9 mouse cellular contexts compared by ENCODE assay signal in the genomic region with DNA sequence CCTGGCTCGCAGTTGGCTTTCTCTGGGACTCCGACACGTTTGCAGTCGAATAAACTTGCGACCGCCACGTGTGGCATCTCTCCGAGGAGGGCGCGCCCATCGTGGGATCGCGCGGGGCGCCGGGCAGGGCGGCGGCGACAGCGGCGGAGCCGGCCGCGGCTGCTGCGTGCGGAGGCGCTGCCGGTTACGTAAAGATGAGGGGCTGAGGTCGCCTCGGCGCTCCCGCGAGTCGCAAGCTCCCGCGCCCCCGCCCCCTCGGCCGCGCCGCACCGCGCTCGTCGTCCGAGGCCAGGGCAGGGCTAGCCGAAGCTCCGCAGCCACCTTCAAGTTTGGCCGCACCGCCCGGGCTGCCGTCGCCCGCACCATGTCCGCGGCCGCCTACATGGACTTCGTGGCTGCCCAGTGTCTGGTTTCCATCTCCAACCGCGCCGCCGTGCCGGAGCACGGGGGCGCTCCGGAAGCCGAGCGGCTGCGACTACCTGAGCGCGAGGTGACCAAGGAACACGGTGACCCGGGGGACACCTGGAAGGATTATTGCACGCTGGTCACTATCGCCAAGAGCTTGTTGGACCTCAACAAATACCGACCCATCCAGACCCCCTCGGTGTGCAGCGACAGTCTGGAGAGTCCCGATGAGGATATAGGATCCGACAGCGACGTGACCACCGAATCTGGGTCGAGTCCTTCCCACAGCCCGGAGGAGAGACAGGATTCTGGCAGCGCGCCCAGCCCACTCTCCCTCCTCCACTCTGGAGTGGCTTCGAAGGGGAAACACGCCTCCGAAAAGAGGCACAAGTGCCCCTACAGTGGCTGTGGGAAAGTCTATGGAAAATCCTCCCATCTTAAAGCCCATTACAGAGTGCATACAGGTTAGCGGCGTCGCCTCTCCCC. TPM values are rescaled to one million over a fixed set of nuclear protein-coding genes. Genes with fewer than 3 reads are reported as not detected.
DNase-seq lines count a peak whose midpoint lies in the region; ATAC-seq and TF ChIP-seq lines count a peak whose summit lies in the region.
"Had no signal": no experiment of that assay in that cellular context is flagged by ENCODE, and none has a peak within 500 bp of the region (broad histone marks: within the 10 kb centered on the region; RNA-seq: fewer than 3 reads in every experiment).

No protein-coding gene starts in this region.

- H3K9ac ChIP-seq in forebrain, embryonic 12.5 days, result peak overlapping the region; percentile 54
- peak overlapping the region; percentile 82 for H3K9ac ChIP-seq in heart, embryonic 16.5 days (ENCODE audit: low read length)
- peak overlapping the region; percentile 68 for H3K9ac ChIP-seq in liver, embryonic 15.5 days
- peak overlapping the region; percentile 51 for H3K9ac ChIP-seq in neural tube, embryonic 12.5 days

- peak overlapping the region; percentile 53 for H3K4me3 ChIP-seq in forebrain, embryonic 12.5 days (replicated peaks)
- H3K4me3 ChIP-seq in heart, embryonic 16.5 days (ENCODE audit: low read length), result peak overlapping the region; percentile 76
- peak overlapping the region; percentile 73 for H3K4me3 ChIP-seq in liver, embryonic 15.5 days (replicated peaks)
- peak overlapping the region; percentile 53 for H3K4me3 ChIP-seq in neural tube, embryonic 12.5 days

- ATAC-seq in forebrain, embryonic 12.5 days (ENCODE audit: low FRiP score), result peak; percentile 33
- ATAC-seq in heart, embryonic 16.5 days (replicated peaks; ENCODE audit: extremely low read depth, insufficient read depth, low FRiP score), result peak; percentile 24
- ATAC-seq in liver, embryonic 15.5 days (ENCODE audit: insufficient read depth), result peak; percentile 42
- peak; percentile 35 for ATAC-seq in neural tube, embryonic 12.5 days (ENCODE audit: low FRiP score, low read depth)

- no peak for TF ChIP-seq CTCF in brain, embryonic 14.5 days (IDR thresholded peaks at IDR 0.05; ENCODE audit: borderline replicate concordance, extremely low read depth, insufficient read depth, insufficient read length)

- H3K27me3 ChIP-seq in forebrain, embryonic 12.5 days, result peaks cover 53% of the 10 kb centered on the region
- no peaks in the 10 kb centered on the region; the same call in 1 of the 2 replicates for H3K27me3 ChIP-seq in heart, embryonic 16.5 days (ENCODE audit: control insufficient read depth, insufficient read depth, low read length)
- H3K27me3 ChIP-seq in liver, embryonic 15.5 days, result peaks cover 32% of the 10 kb centered on the region
- peaks cover 48% of the 10 kb centered on the region for H3K27me3 ChIP-seq in neural tube, embryonic 12.5 days (replicated peaks)
- H3K27me3 ChIP-seq: CH12.LX had no signal

- DNase-seq in 3T3-L1 (ENCODE audit: low read depth, low spot score), result peak; percentile 77
- DNase-seq in brain, embryonic 14.5 days (ENCODE audit: low read depth), result peak; percentile 67
- peak; percentile 86 to 88 for DNase-seq in kidney, postnatal 25 days
- DNase-seq in testis, postnatal 10 days (ENCODE audit: low spot score), result peak; percentile 92

- peak overlapping the region; percentile 90 for H3K4me2 ChIP-seq in forebrain, embryonic 12.5 days
- peak overlapping the region; percentile 99 for H3K4me2 ChIP-seq in heart, embryonic 16.5 days (ENCODE audit: low read depth, low read length)
- peak overlapping the region; percentile 100 for H3K4me2 ChIP-seq in liver, embryonic 15.5 days
- H3K4me2 ChIP-seq in neural tube, embryonic 12.5 days (replicated peaks), result peak overlapping the region; percentile 98

- no peaks in the 10 kb centered on the region for H3K9me3 ChIP-seq in forebrain, embryonic 12.5 days
- no peaks in the 10 kb centered on the region for H3K9me3 ChIP-seq in heart, embryonic 16.5 days (replicated peaks; ENCODE audit: control insufficient read depth, low read length)
- H3K9me3 ChIP-seq in liver, embryonic 15.5 days (replicated peaks), result no peaks in the 10 kb centered on the region
- no peaks in the 10 kb centered on the region for H3K9me3 ChIP-seq in neural tube, embryonic 12.5 days

- peak overlapping the region; percentile 57; the same call in 1 of the 2 replicates for H3K27ac ChIP-seq in forebrain, embryonic 12.5 days
- peak overlapping the region; percentile 90 for H3K27ac ChIP-seq in heart, embryonic 16.5 days (ENCODE audit: low read length)
- H3K27ac ChIP-seq in liver, embryonic 15.5 days (replicated peaks), result peak overlapping the region; percentile 83
- H3K27ac ChIP-seq in neural tube, embryonic 12.5 days, result no peak overlapping the region

- no peaks in the 10 kb centered on the region for H3K36me3 ChIP-seq in forebrain, embryonic 12.5 days (replicated peaks)
- H3K36me3 ChIP-seq in heart, embryonic 16.5 days (ENCODE audit: control insufficient read depth, insufficient read depth), result no peaks in the 10 kb centered on the region
- no peaks in the 10 kb centered on the region for H3K36me3 ChIP-seq in liver, embryonic 15.5 days (replicated peaks)
- H3K36me3 ChIP-seq in neural tube, embryonic 12.5 days, result no peaks in the 10 kb centered on the region

- no peak for TF ChIP-seq POLR2A in brain, embryonic 14.5 days (IDR thresholded peaks at IDR 0.05; ENCODE audit: borderline replicate concordance, extremely low read depth, insufficient read depth, insufficient read length, poor library complexity, severe bottlenecking)

- WGBS in forebrain, embryonic 12.5 days, result under 1% methylated on average over 82 of the region's 94 CpGs
- under 1% methylated on average over 94 of the region's 94 CpGs for WGBS in heart, embryonic 16.5 days
- WGBS in liver, embryonic 15.5 days (ENCODE audit: insufficient replicate concordance), result under 1% methylated on average over 93 of the region's 94 CpGs
- under 1% methylated on average over 93 of the region's 94 CpGs for WGBS in neural tube, embryonic 12.5 days

- peaks cover 17% of the 10 kb centered on the region for H3K4me1 ChIP-seq in forebrain, embryonic 12.5 days
- H3K4me1 ChIP-seq in heart, embryonic 16.5 days (ENCODE audit: control insufficient read depth, insufficient read depth, low read length), result peaks cover 6% of the 10 kb centered on the region; the same call in 1 of the 2 replicates
- peaks cover 52% of the 10 kb centered on the region for H3K4me1 ChIP-seq in liver, embryonic 15.5 days (replicated peaks)
- peaks cover 18% of the 10 kb centered on the region for H3K4me1 ChIP-seq in neural tube, embryonic 12.5 days

RNA-seq across cellular contexts. Expression of gene Klf9, which starts 0.6 kb away (rescaled TPM):
- polyA plus RNA-seq in brain, embryonic 14.5 days (2012; rRNA removed), result 1.1 and 1.6 TPM in 2 replicates
- polyA plus RNA-seq in forebrain, embryonic 12.5 days (2016; fragmentation: Nextera tagmentation; extraction: Ambion mirVana), result 1.2 and 1.4 TPM in 2 replicates
- 3.8 and 3.9 TPM in 2 replicates for polyA plus RNA-seq in heart, embryonic 16.5 days (2015; fragmentation: Nextera tagmentation; extraction: Ambion mirVana)
- 1.1 and 1.3 TPM in 2 replicates for polyA plus RNA-seq in liver, embryonic 15.5 days (2015; fragmentation: Nextera tagmentation; extraction: Ambion mirVana)
- 1.9 and 2.0 TPM in 2 replicates for polyA plus RNA-seq in neural tube, embryonic 12.5 days (2016; fragmentation: Nextera tagmentation; extraction: Ambion mirVana)
